Mouse (Mus musculus) liver, embryonic 14.5 days (tissue): Measurements from ENCODE around the gene Plcb4.

Experiments
- CTCF ChIP-seq: IDR thresholded peaks from 2 replicates; pipeline ENCODE4 v1.5.1; 2016; ENCODE audit warnings: antibody characterized with exemption, low read depth, control low read depth
- EP300 ChIP-seq: IDR thresholded peaks from 2 replicates; pipeline ENCODE4 v1.6.1; 2016; ENCODE audit warnings: antibody characterized with exemption, low read depth

DNA sequence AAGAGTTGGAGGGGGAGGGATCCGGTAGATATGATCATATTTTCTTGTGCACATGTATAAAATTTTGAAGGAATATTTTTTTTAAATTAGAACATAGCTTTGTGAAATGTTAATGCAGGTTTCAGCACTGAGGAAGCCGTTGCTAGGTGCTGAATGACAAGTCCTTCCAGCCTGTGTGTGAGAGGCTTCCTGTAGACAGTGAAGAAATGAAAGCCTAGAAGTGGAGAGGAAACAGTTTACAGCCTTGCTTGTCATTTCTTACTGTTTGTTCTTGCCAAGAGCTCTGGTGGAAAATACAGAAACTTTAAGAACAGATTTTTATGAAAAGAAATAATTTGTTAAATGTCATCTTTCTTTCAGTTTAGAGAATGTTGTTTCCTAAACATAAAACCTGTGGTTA lies 214.9 kb downstream of the Plcb4 start:
- TF ChIP-seq CTCF (no peak), EP300 (no peak)
